Mouse (Mus musculus) 416B (cell line): Measurements from ENCODE around the gene Mrps9.

ENCODE experiments used
- DNase-seq: peaks from one replicate; pipeline ENCODE4 v3.0.0; 2011; ENCODE audit warnings: low read depth

The Mrps9 gene

DNA sequence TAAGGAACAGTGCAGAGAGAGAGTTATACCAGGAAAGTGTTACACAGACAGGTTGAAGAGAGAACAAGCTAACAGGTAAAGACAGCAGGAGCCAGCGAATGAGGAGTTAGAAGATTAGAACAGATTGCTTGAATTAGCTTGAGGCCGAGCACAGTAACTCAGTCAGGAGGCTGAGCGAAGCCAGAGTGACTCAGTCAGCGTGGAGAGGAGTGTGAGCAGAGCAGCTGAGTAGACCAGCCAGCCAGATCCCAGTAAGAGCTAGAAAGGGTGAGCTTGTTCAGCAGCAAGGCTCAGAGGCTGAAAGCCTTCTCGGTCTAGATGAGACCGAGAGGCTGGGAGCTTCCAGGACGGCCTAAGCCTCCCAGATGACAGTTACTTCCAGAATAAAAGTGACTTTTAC lies 55.7 kb downstream of the Mrps9 start:
- no peak for DNase-seq

DNA sequence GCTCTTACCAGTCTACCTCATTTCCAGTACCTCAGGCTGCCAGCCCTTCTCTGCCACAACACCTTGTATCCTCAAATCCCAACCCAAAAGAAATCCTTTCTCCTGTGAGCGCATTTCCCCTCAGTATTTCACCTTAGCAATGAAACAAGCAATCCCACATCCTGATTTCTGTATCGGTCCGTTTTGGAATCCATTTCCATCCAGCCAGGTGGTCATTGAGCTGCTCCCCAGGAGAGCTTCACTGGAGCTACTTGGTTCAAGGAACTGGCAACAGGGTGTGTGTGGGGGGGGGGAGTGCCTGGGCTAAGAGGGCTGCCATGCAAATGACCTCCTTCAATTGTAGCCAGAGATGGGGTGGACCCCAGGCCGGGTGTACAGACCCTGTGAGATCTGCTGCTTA lies 56.1 kb downstream of the Mrps9 start:
- no peak for DNase-seq

GRCm38 (mm10) chr1:42915062-42915461 lies 64.0 kb downstream of the Mrps9 start:
- peak; percentile 53 for DNase-seq

DNA sequence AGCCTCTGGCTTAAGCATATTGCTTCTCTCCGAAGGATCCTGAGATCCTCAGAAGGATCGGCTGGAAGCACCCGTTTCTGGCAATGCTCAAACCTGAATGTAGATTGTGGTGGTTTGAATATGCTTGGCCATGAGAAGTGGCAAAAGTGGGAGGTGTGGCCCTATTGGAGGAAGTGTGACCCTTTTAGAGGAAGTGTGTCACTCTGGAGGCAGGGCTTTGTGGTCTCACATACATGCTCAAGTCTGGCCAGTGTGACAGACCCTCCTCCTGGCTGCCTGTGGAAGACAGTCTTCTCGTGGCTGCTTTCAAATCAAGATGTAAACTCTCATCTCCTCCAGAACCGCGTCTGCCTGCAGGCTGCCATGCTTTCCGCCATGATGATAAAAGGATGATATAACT lies 65.7 kb downstream of the Mrps9 start:
- DNase-seq, result peak; percentile 58

DNA sequence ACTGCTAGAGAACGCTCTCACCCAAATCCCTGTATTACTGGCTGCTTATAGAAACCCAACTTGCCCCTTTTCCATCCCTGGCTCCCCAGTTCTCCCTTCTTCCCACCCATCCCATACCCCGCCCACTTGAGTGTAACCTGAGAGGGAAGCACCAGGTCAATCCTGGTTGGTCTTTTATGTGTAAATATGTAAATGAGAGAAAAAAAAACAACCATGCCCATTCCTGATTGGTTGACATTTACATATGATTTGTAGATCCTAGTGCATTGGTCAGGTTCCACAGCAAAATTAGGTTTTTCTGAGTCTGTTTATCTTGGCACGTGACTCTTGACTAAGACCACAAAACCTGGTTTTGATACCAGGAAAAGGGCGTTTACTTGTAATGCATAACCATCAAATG lies 66.9 kb downstream of the Mrps9 start:
- DNase-seq, result peak; percentile 56

DNA sequence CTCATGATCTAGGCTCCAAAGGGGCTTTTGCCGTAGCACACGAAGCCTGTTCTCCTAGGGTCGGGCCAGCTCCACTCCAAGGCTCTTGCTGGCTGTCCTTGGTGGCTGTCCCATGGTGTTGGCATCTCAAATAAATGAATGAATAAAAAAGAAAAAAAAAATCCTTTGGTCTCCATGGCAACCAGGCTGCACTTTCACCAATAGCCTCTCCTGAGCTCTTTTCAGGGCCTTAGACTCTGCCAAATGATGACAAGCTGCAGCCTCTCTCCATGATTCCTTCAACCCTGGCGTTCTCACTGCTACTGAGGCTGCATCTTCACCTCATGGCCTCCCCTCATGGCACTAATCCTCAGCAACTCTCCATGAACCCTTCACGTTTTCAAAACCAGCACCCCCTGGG lies 72.9 kb downstream of the Mrps9 start:
- DNase-seq, result no peak

- no peak for DNase-seq
Observed at GRCm38 (mm10) chr1:42933613-42934012, 82.6 kb downstream of the Mrps9 start.

DNA sequence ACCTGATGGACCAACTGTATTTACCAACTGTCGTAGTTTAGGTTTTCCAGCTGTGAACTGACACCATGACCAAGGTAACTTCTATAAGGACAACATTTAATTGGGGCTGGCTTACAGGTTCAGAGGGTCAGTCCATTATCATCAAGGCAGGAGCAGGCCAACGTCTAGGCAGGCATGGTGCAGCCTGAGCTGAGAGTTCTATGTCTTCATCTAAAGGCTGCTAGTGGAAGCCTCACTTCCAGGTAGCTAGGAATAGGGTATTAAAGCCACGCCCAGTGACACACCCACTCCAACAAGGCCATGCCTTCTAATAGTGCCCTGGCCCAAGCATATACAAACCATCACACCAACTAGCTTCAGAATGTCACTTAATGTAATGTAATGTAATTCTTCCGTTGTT lies 97.5 kb downstream of the Mrps9 start:
- DNase-seq, result no peak

DNA sequence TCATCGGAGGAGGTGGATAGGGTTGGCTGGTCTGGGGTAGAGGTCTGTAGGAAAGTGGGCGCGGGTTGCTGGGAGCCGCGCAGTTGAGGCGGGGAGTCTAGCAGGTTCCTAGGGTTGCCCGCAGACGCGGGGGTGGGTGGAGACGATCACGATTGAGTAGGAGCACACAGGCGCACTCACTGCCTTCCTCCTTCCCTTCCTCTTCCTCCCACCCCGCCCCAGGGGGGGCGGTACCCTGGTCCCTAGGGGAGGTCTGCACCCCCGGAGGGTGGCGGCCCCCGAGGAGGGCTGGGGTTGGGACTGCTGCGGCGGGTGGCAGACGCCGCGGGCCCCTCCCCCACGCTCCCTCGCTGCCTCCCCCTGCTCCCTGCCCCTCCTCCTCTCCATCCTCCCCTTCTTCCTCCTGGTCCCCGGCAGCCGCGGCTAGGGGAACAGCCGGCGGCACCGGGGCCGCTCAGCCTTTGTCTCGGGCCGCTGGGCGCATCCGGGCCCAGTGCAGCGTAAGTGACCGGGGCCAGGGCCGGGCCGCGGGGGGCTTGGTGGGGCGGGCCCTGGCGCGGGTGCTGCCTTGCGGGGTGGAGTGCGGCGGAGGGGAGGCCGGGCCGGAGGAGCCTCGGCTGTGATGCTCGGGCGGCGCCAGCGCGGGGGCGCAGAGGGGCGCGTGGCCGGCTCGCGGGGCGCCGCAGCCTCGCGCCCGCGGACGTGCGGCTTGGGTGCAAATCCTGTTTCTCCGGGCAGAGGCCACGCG lies 101.9 kb downstream of the Mrps9 start, which contains the start of gene Gpr45:
Gene Gpr45 (plus strand): TSS at position 139 of the 748 bp plus-strand sequence.
- no peak for DNase-seq

DNA sequence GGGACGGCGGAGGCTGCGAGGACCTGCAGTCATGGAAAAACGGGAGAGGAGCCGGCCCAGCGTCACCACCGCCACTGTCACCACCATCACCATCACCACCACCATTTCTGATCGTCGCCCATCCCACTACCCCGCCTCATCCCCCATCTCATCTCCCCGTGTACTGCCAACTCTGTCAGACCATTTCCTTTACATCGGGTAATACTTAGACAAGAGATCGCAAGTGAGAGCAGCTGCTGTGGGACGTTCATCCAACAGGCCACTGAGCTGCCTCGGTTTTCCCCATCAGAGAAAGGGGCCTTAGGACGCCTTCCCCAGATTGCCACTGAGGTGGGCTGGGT lies 102.4 kb downstream of the Mrps9 start:
- no peak for DNase-seq
